Mouse (Mus musculus) kidney, adult 8-10 months (tissue): ENCODE data around the gene Mpg.

Experiments
- DNase-seq, 2 experiments: peaks; one replicate each; pipeline ENCODE4 v3.0.0; 2022

The Mpg gene

DNA sequence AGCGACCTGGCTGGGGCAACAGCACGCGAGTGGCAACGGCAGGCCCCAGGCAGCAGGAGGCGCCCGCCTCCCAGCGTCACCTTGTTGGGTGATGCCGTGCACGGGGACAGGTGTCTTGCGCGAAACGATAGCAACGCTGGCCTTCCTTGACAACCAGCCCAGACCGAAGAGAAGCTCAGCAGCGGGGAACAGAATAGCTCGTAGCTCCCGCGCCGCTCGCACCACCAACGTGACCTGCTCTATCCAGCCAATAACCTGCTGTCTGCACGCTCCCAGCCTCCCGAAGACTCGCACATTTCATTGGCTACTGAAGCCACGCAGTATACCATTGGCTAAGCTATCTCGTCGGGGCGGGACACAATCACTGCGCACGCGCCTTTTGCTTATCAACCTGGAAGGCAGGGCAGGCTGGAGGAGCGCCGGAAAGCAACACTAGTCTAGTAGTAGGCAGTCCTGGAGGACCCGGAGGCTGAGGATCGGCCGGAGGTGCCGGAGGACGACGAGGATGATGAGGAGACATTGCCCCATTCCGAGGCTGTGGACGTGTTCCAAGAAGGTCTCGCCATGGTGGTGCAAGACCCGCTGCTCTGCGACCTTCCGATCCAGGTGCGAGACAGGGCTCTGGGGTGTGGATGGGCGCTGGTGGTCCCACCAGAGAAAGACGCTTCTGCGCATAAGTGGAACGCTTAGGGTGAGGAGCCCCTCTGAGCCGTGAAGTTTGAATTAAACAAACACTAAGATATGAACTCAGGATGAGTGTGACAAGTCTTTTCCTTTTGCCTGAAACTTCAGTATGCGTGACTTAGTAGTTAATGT lies 21.0 kb upstream of the Mpg start, which contains the start of gene Snrnp25:
Snrnp25 (plus strand) TSS at position 358 of the 816 bp plus-strand sequence.
- DNase-seq, result peak; percentile 98

DNA sequence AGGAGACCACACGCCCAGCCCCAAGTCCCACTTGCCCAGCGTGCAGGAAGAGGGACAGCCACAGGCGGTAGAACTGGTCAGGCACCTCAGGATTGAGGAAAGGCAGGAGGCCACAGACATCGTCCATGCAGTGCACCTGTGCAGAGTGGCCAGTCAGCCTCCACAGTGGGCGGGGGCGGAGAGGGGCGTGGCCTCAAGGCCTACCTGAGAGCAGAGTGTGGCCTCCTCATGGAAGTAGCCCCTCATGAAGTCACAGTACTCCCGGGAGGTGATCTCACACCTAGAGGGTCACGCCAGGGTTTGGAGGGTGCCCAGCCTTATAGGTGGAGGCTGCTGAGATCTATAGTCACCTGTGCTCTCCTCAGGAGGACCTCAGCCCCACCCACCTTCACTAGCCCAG lies 15.7 kb upstream of the Mpg start:
- DNase-seq, result no peak

DNA sequence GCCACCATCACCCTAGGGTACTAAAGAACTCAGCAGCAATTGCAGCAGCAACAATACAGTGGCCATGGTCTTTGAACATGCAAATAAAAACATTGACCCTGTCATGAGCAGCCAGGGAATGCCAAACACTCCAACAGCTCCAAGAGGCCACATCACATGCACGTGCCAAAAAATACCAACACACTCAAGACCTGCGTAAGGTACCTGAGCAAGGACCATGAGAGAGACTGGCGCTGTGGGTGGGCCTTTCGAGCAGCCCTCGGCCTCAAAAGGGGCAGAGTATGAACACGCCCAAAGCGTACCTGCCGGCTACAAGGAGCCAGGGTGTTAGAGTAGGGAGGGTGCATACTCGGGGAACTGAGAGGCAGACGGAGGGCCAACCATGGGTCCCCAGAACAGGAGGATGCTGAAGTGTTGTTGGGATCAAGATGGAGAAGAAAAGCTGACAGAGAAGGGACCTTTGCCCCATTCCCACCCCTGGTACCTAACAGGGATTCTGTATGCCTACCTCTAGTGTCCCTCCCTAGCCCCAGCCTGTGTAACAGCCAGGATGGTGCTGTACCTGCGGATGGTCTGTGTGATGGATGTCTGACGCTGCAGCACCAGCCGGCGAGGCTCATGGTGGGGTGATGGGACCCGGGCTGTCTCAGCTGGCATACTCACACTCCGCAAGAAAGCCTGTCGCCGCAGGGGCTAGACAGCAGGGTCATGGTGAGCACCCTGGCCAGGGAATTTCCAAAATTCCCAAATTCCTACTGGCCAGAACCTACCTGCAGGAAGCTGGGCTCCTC lies 10.7 kb upstream of the Mpg start:
- DNase-seq, result no peak

DNA sequence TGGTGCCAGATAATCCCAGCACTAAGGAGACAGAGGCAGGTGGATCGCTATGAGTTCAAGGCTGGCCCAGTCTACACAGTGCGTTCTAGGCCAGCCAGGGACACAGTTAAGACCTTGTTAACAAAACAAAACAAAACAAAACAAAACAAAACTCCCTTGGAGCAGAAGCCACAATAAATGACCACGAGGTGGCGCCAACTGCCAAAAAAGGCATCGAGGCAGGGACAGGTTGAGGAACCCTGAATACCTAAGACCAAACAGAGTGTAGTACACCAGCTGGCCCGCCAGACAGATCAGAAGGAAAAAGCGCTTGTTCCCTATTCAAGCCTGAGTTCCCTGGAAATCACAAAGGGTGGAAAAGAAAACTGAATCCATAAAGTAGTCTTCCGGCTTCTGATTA lies 9.5 kb upstream of the Mpg start:
- DNase-seq, result peak; percentile 59 to 77

DNA sequence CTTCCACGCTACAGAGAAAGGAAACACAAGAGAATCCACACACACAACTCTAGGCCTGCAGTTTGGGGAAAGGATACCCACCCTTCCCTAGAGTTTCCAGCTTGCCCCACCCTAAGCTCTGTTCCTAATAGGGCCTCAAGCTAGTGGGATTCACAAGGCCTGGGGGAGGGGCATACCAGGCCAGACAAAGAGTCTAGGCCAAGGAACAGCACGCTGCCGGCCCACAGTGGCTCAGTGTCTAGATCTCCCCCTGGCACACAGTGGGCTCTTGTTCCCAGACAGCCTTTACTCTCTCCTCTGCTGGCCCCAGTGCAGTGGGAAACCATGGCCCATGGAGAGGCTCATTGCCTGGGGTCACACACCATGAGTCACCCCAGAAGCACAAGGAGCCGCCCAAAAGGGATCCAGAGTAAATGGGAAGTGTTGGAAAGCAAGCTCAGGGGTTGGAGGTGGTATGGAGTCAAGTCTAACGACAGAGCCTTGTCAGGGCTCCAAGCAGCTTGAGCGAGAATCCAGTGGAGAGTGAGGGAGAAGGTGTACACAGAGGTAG lies 7.7 kb upstream of the Mpg start:
- no peak for DNase-seq

DNA sequence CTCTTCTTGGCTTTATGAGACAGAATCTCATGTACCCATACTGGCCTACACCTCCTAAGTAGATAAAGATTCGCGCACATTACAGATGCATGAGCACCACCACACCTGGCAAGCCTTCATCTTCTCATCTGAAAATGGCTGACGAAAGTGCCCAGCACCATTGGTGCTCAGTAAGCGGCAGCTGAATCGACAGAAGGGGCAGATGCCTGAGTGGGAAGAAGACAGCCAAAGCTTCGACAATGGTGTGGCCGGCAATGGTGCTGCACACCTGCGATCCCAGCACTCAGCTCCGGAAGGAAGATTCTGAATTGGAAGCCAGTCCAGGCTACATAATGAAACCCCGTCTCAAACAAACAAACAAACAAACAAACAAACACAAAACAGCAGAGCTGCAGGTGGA lies 7.0 kb upstream of the Mpg start:
- DNase-seq, result no peak

DNA sequence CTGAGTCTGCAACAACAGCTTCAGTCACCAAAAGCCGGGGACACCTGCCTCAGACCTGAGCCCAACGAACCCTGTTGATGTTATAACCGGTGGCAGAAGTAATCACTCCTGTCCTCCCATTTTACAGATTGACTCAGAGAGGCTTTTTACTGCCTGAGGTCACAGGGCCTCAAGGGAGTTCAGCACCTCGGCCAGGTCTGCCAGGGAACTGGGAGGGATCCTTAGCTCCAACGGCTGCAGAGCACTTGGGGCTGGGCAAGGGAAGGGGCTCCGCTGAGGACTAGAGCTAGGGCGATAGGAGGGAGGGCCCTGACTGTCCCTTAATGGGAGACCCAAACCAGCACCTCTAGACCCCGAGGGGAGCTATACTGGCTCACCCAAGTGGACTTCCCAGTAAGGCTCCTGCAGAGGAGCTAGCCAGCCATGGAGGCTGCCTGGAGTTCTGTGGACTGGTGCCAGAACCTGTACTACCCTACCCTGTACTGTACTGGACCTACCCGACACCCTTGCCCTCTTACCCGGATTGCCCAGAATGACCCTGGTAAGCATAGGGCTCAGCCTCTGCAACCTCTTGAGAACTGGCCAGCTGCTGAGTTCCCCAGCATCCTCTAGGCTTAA lies 5.6 kb upstream of the Mpg start:
- peak in 1 of 2 experiments; percentile 92 for DNase-seq

DNA sequence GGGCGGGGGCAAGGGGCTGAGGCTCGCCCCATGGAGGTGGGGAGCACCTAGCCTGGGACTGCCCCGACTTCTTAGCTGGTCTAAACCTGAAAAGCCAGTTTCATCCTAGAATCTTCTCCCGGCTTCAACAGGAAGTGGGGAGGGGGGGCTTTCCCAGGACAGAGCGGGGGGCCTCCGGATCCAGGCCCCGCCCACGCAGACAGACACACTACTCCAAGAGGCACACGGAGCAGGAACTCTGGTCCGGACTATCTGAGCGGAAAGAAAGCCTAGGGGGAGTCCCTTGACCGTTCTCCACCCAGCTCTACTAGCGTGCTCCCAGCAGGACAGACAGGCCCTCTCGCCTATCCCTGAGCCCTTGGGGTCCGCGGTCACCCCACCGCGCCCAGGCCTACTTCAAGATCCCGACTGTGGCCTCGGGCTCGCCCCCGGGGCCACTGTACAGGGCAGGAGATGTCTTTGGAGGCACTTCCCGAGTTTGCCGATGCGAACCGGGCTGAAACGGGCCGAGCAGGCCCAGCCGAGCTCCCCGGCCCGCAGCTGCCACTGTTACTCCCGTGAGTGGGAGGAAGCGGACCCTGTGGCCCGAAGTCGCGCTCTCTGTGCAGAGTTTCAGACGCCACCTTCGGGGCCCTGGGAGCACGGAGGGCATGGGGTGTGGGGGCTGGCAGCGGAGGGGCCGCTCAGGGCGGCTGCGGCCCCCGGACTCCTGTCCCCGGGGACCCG lies 4.9 kb upstream of the Mpg start:
- DNase-seq, result peak in 1 of 2 experiments; percentile 86

DNA sequence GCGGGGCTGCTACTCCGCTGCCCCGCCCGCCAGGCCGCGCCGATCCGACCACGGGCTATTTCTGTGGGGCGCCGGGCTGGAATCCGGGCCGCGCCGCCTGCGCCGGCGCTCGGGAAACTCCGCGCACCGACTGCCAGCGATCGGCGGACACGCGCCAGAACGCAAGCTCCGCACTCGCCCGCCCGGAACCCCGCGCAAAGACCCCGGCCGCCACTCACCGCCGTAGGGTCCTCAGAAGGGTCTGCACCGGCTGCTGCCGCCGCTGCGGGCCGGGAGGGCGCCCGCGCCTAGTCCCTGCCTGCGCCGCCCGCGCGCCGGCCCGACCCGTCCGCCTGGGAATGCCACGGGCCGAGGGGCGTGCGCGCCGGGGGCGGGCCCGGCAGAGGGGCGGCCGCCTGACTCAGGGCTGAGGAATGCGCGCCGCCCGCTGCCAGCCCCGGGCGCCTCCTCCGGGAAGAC lies 4.3 kb upstream of the Mpg start, which contains the start of gene Rhbdf1:
Rhbdf1 (minus strand) TSS at position 350 of the 459 bp plus-strand sequence.
- DNase-seq, result peak; percentile 52 to 67

DNA sequence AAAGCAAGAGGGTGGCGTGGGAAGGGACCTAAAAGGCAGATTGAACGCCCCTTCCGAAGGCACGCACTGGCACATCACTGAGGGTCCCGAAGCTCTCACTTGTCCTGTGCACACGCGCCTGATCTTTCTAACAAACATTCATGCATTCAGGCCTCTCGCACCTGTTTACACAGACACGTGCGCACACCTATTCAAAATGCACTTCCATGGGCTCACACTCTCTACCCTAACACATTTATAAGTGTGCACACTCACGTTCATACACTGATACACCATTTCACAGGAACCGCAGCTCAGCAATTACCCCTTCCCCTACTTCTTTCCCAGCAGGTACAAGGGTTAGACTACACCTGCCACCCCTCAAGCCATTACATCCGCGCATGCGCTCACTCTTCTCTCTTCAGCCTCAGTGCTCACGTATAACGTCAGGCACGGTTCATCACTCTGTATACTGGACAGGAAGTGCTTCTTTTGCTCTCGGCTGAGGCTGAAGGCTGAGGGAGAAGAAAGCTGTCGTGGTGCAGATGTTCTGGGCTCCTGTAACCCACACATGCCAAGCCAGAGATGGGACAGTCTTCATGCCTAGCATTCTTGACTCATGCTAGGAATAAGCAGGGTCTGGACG lies 3.6 kb upstream of the Mpg start:
- DNase-seq, result peak; percentile 54 to 55

DNA sequence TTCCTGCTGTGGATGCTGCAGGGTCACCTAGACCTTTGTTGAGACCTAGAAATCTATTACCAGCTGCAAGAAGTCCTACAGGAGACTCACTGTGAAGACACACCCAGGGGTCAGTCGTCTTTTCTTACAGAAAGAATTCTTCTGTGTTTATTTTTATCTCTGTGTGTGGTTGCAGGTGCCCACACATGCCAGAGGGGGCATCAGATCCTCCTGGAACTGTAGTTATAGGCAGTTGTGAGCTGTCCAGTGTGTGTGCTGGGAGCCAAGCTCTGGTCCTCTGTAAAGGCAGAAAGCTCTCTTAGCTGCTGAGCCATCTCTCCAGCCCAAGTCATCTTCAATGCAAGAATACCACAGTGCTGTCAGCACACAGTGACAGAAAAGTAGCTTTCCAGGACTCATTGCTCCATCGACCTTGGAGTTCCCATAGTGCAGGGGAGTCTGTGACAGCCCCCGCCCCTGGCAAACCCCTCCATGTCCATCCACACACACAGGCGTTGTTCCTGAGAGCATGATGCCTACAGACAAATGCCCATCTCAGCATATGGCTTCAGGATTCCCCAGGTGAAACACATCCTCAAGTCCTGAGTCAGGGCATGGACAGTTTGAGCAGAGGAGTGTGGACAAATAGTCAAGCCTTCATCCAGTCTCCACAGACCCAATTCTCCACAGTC lies 2.9 kb upstream of the Mpg start:
- DNase-seq, result no peak

DNA sequence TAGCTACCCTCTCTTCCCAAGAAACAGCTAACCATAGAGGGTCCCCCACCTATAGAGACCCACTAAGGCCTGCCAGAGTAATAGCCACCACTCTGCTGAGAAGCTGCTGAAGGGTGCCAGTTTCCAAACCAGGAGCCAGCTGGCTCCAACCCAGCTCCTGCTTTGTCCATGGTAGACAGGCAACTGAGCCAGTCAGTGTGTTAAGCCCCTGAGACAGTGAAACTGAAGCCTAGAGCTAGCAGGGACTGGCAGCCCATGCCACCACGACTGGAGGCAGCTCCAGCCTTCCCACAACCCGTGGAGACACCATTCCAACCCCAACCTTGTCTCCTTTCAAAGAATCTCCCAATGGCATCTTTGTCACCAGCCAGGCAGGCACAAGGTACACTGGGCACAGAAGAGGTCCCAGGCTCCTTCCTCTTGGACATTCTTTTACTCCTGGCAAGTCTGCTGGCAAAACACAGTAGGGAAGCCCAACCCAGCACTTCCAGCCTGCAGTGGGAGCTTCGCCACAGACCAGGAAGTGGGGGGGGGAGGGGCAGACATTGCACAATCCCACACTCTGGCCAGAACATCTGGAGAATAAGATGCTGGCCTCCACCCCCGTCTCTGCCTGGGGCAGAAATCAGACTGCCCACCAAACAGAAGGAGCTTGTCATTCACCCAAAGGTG lies 1.7 kb upstream of the Mpg start:
- DNase-seq, result peak; percentile 77 to 80

DNA sequence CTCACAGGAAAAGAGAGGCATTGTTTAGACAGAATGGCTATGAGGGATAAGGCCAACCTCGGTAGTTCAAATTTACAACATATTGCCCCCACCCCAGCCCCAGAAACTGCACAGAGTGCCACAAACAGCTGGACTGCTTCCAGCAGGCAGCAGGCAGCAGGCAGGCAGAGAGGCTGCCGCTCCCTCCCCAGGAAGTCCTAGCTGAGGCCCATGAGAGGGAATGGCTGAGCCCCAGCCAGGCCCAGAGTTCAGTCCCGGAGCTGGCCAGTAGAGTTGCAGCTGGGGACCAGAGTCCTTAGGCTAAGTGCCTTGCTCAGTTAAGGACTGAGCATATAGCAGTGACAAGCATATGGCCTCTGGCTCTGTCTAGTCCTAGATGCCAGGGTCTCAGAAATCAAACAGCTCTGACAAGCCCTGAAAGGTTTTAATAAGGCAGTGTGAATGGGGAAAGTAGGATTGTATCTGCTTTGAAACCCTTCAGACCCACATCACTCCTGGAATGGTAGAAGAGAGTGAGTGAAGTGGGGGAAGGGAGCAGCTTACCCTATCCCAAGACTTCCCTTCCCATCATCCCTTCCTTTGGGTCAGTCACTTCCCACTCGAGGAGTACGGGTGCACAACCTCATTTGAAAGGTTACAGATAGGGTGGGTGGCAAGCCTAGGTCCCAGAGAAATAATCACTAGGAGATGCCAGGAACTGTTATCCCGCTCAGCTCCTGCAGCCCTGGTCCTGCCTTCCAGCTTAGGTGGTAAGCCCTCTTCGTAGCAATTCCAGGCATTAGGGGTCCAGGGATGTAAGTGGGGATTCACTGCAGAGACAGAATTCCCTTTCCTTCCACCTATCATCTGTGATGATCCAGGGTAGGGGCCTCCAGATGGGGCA lies 842 bp upstream of the Mpg start:
- DNase-seq, result no peak

DNA sequence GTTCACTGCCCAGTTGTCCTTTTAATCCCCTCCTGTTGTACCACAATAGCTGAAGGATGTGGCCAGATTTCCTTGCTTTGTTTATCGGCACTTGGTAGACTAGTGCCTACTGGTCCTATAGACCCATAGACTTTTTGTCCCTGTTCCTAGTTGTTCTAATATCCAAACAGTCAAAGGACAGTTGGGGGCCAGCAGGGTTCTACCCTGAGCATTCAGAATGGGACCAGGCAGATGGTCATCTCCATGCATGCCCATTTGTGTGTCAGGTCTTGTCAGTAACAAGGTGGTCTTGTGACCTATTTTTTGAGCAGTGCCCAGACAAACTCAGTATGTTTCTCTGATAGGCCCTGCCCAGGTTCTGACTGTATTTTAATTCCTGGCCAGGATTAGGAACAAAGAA lies 736 bp downstream of the Mpg start:
- no peak for DNase-seq

DNA sequence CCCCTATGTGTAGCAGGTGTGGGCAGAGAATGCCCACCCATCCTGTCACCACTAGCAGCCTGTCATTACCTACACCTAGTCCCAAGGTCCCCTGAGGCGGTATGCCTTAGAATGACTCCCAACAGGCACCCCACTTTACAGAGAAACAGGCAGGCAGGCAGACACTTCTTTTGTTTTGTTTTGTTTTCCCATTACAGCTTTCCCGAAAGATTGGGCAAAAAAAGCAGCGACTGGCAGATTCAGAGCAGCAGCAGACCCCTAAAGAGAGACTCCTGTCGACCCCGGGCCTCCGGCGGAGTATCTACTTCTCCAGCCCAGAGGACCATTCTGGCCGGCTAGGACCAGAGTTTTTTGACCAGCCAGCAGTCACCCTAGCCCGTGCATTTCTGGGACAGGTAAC lies 1.2 kb downstream of the Mpg start:
- no peak for DNase-seq

DNA sequence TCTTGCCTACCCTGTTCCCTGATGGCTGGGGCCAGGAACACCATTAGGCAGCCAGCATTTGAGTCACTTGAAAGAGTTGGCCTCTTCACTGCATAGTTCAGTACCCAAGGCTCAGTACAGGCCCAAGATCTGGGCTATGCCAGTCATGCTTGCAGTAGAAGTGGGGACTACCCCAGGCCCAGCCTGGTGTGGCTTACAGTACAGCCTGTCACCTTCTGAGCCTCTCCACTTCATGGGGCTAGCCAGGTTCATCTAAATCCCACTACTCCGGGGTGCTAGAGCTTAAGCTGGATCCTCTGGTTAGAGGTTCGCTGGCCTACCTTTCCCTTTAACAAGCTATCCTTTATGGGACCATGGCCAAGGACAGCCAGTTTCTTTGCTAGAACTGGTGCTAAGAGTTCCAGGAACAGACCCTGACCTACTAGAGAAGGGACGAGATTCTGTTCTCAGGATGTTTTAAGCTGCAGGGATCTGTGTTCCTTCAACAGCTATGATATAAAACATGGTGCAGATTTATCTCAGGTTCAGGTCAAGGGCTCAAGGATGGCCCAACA lies 2.1 kb downstream of the Mpg start:
- DNase-seq, result no peak

DNA sequence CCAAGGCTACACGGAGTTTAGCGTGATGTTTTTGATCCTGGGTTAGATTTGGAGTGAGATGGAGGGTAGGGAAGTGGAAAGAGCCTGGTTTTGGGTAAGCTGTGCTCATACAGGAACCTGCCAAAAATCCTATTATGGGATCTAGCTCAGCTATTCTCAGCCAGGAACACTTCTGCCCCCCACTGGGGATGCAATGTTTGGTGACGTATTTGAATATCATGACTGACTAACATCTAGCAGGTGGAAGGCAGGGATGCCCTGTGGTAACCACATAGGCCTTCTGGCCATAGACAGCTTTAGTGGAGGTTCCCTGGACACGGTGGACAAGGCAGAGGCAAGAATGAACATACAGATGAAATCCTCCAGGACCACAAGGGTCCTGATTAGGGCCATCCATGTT lies 3.9 kb downstream of the Mpg start:
- DNase-seq, result no peak

DNA sequence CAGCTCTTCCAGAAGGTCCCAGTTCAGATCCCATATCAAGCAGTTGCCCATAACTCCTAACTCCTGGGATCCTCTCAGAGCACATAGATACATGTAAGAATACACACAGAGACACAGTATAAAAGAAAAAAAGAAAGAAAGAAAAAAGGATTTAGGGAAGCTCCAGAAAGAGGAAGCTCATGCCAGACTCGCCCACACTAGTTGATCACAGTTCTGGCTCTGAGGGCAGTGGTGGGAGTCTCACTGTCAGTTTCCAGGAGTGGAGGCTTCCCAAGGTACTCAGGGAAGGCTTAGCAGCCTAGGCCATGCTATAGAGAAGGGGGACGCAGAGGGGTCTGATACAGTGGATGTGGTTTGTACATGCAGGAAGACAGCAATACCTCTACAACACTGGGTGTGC lies 4.8 kb downstream of the Mpg start:
- no peak for DNase-seq

DNA sequence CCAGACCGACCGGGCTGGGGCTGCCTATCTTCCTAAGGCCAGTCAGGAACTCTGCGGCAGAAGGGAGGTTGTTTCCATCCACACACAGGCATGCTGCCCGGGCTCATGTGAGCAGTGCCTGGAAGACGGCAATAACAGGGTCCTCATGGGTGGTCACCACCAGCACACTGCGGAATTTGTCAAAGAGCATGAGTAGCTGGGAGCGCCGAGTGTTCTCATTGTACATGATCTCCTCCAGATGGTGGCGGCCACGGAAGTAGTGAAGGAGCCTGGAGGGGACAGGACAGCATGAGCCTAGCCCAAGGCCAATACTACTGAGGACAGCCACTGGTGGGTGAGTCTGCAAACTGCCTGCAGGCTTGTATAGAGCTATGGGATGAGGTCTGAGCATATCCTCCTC lies 6.5 kb downstream of the Mpg start:
- no peak for DNase-seq
